Mouse (Mus musculus): Measurements from ENCODE around the gene Bsn. TPM values are rescaled to one million over a fixed set of nuclear protein-coding genes. Genes with fewer than 3 reads are reported as not detected.

Bsn gene
- polyA plus RNA-seq, 1 experiment from 2014 or later = 0.59 TPM

DNA sequence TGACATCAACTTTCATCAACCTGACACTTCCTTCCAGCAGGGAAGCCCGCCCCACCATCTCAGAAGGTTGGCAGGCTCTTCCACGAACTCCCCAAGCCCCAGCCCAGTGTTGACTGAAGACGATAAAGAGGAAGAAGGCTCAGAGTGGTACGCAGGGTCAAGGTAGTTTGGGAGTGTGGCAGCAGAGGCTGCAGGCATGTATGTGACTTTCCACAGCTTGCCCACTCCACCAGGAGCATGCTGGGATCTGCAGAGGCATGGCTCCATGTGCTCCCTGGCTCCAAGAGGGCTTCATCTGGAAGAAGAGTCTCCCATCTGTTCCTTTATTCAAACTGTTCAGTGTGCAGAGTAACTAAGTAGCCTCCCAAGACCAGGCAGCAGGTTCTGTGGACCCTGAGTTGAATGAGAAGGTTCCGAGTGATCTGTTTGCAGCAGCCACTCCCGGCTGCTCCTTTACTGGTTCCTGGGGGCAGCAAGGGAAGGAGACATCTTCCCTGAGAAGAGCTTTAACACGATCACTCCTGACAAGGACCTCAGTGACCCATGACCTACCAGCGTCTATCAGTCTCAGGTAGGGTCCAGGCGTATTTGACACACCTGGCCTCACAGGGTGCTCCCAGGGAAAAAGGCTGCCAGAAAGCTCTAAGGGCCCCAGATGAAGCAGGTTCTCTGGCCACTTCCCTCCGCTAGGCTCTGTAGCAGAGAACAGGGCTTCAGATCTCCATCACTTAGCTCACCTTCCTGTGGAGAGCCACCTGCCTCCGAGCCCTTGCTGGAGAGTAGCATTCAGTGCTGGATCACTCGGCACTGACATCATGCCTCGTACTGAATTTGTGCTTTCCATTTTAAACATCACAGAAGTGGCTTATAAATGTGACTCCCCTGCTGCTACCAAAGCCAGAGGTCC lies 60.9 kb downstream of the Bsn start:
- no peaks in the 10 kb centered on the region for H3K27me3 ChIP-seq (ENCODE audit: insufficient read depth, low read length)
- no peak for TF ChIP-seq EP300 (IDR thresholded peaks at IDR 0.05; ENCODE audit: low read depth)
- no peak for TF ChIP-seq CTCF (IDR thresholded peaks at IDR 0.05; ENCODE audit: low read depth)
- no peak for ATAC-seq
- no peaks in the 10 kb centered on the region for H3K4me1 ChIP-seq (ENCODE audit: insufficient read depth)
- no peaks in the 10 kb centered on the region for H3K36me3 ChIP-seq (replicated peaks; ENCODE audit: insufficient read depth, low read length)
- no peak overlapping the region for H3K4me2 ChIP-seq (ENCODE audit: low read depth, low read length)
- no peak overlapping the region for H3K27ac ChIP-seq (ENCODE audit: low read depth)
- no peaks in the 10 kb centered on the region for H3K9me3 ChIP-seq (ENCODE audit: low read length)
- 60% methylated on average over 13 of the region's 13 CpGs for WGBS (ENCODE audit: insufficient replicate concordance)
- no peak overlapping the region for H3K4me3 ChIP-seq (ENCODE audit: low read depth, low read length)
- DNase-seq = no peak
- H3K9ac ChIP-seq (replicated peaks) = no peak overlapping the region

GRCm38 (mm10) chr9:108128248-108128647 lies 61.9 kb downstream of the Bsn start:
- Histone ChIP-seq H3K27ac (ENCODE audit: low read depth) (no peak overlapping the region), H3K4me1 (ENCODE audit: insufficient read depth) (no peaks in the 10 kb centered on the region), H3K4me2 (ENCODE audit: low read depth, low read length) (no peak overlapping the region), H3K4me3 (ENCODE audit: low read depth, low read length) (no peak overlapping the region), H3K27me3 (ENCODE audit: insufficient read depth, low read length) (no peaks in the 10 kb centered on the region), H3K9ac (replicated peaks) (no peak overlapping the region), H3K36me3 (replicated peaks; ENCODE audit: insufficient read depth, low read length) (no peaks in the 10 kb centered on the region), H3K9me3 (ENCODE audit: low read length) (no peaks in the 10 kb centered on the region)
- ATAC-seq (no peak), DNase-seq (no peak)
- 80% methylated on average over 11 of the region's 11 CpGs for WGBS (ENCODE audit: insufficient replicate concordance)
- no peak for TF ChIP-seq EP300 (IDR thresholded peaks at IDR 0.05; ENCODE audit: low read depth)
- TF ChIP-seq CTCF (IDR thresholded peaks at IDR 0.05; ENCODE audit: low read depth) = no peak

GRCm38 (mm10) chr9:108126436-108127180 lies 63.6 kb downstream of the Bsn start:
- no peaks in the 10 kb centered on the region for H3K27me3 ChIP-seq (ENCODE audit: insufficient read depth, low read length)
- WGBS (ENCODE audit: insufficient replicate concordance) = 73% methylated on average over 17 of the region's 17 CpGs
- no peak for DNase-seq
- H3K4me3 ChIP-seq (ENCODE audit: low read depth, low read length) = no peak overlapping the region
- H3K9ac ChIP-seq (replicated peaks) = no peak overlapping the region
- no peak overlapping the region for H3K27ac ChIP-seq (ENCODE audit: low read depth)
- no peak overlapping the region for H3K4me2 ChIP-seq (ENCODE audit: low read depth, low read length)
- TF ChIP-seq EP300 (IDR thresholded peaks at IDR 0.05; ENCODE audit: low read depth) (no peak), CTCF (IDR thresholded peaks at IDR 0.05; ENCODE audit: low read depth) (no peak)
- H3K9me3 ChIP-seq (ENCODE audit: low read length) = no peaks in the 10 kb centered on the region
- H3K4me1 ChIP-seq (ENCODE audit: insufficient read depth) = no peaks in the 10 kb centered on the region
- ATAC-seq = no peak
- H3K36me3 ChIP-seq (replicated peaks; ENCODE audit: insufficient read depth, low read length) = no peaks in the 10 kb centered on the region

DNA sequence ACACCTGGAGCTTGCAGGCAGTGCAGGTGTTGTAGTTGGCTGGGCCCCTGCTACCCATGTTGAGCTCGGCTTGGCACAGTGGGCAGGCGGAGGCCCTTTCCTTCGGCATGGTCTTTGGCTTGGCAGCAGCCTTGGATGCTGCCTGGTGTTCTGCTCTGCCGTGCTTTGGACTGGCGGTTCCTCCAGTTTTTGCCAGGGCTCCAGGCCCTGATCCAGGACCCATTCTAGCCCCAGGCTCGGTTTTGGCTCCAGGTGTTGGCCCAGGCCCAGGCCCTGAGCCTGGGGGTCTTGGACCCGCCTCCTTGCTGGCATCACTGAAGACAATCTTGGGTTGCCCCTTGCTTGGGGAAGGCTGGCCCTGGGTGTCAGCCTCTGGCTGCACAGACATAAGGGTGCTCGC lies 64.5 kb downstream of the Bsn start:
- H3K27ac ChIP-seq (ENCODE audit: low read depth) = no peak overlapping the region
- H3K36me3 ChIP-seq (replicated peaks; ENCODE audit: insufficient read depth, low read length) = no peaks in the 10 kb centered on the region
- no peaks in the 10 kb centered on the region for H3K9me3 ChIP-seq (ENCODE audit: low read length)
- DNase-seq = no peak
- H3K4me2 ChIP-seq (ENCODE audit: low read depth, low read length) = no peak overlapping the region
- no peaks in the 10 kb centered on the region for H3K4me1 ChIP-seq (ENCODE audit: insufficient read depth)
- H3K4me3 ChIP-seq (ENCODE audit: low read depth, low read length) = no peak overlapping the region
- TF ChIP-seq CTCF (IDR thresholded peaks at IDR 0.05; ENCODE audit: low read depth) (no peak), EP300 (IDR thresholded peaks at IDR 0.05; ENCODE audit: low read depth) (no peak)
- no peak overlapping the region for H3K9ac ChIP-seq (replicated peaks)
- no peak for ATAC-seq
- 82% methylated on average over 8 of the region's 8 CpGs for WGBS (ENCODE audit: insufficient replicate concordance)
- no peaks in the 10 kb centered on the region for H3K27me3 ChIP-seq (ENCODE audit: insufficient read depth, low read length)

DNA sequence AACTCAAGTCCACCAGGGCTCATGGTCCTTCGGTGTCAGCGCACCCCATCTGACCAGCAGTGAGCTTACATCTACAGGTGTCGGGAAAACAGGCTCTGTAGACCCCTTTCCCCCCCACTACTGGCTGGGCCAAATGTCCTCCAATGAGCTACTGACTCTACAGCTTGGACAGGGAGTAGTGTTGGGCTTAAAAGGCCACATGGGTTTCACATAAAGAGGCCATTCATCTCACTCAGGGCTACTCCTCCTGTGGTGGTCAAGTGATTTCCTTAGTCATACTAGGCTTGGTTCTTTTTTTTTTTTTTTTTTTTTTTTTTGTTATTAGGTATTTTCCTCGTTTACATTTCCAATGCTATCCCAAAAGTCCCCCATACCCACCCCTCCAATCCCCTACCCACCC lies 66.3 kb downstream of the Bsn start:
- H3K9ac ChIP-seq (replicated peaks) = no peak overlapping the region
- ATAC-seq (no peak), DNase-seq (no peak)
- WGBS (ENCODE audit: insufficient replicate concordance) = 77% methylated on average over 4 of the region's 4 CpGs
- no peaks in the 10 kb centered on the region for H3K27me3 ChIP-seq (ENCODE audit: insufficient read depth, low read length)
- H3K27ac ChIP-seq (ENCODE audit: low read depth) = no peak overlapping the region
- peaks cover 9% of the 10 kb centered on the region for H3K4me1 ChIP-seq (ENCODE audit: insufficient read depth)
- no peaks in the 10 kb centered on the region for H3K36me3 ChIP-seq (replicated peaks; ENCODE audit: insufficient read depth, low read length)
- no peak overlapping the region for H3K4me3 ChIP-seq (ENCODE audit: low read depth, low read length)
- H3K9me3 ChIP-seq (ENCODE audit: low read length) = no peaks in the 10 kb centered on the region
- H3K4me2 ChIP-seq (ENCODE audit: low read depth, low read length) = no peak overlapping the region
- TF ChIP-seq EP300 (IDR thresholded peaks at IDR 0.05; ENCODE audit: low read depth) (no peak), CTCF (IDR thresholded peaks at IDR 0.05; ENCODE audit: low read depth) (no peak)

DNA sequence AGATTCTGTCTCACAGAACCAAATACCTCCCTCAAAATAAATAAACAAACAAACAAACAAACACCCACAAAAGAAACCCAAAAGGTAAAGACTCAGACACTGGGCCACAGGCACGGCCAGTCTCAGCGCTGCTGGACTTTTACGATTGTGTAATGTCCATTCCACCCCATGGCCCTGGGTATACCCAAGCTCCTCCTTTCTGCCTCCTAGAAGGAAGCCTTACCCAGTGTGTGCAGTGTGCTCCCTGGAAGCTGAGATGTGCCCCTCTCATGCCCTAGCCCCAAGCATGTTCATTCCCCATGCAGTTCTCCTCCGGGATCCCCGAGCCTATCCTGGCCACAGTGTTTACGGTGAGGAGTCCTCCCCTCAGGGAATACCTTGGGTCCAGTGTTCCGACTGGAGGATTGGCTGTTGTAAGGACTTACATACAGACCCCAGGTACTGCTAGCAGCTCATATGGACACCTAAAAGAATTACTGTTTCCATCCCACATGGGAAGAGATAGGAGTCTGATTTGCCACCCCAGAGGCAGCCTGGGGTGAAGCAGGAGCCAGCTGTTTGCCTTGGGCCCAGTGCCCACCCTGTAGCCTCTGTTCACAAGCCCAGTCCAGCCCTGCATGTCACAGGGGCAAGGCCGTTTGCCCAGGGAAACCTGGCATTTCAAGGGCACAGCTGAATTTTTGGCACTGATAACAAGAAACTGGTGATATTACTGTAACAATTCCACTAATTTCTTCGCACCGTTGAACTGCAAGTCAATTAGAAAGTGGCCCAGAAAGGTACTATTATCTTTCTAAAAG lies 68.8 kb downstream of the Bsn start:
- Histone ChIP-seq H3K4me1 (ENCODE audit: insufficient read depth) (peaks cover 9% of the 10 kb centered on the region), H3K27ac (ENCODE audit: low read depth) (no peak overlapping the region), H3K4me3 (ENCODE audit: low read depth, low read length) (no peak overlapping the region), H3K9me3 (ENCODE audit: low read length) (no peaks in the 10 kb centered on the region), H3K36me3 (replicated peaks; ENCODE audit: insufficient read depth, low read length) (no peaks in the 10 kb centered on the region), H3K27me3 (ENCODE audit: insufficient read depth, low read length) (no peaks in the 10 kb centered on the region), H3K9ac (replicated peaks) (no peak overlapping the region), H3K4me2 (ENCODE audit: low read depth, low read length) (no peak overlapping the region)
- DNase-seq = no peak
- TF ChIP-seq EP300 (IDR thresholded peaks at IDR 0.05; ENCODE audit: low read depth) = no peak
- TF ChIP-seq CTCF (IDR thresholded peaks at IDR 0.05; ENCODE audit: low read depth) = no peak
- WGBS (ENCODE audit: insufficient replicate concordance) = 82% methylated on average over 10 of the region's 10 CpGs
- ATAC-seq = no peak

All from liver, postnatal 0 days (tissue).